Mouse (Mus musculus) liver, embryonic 14.5 days (tissue): Measurements from ENCODE around the gene Smad3. TPM values are rescaled to one million over a fixed set of nuclear protein-coding genes. Genes with fewer than 3 reads are reported as not detected.

Experiments
- ATAC-seq: fragments of 200-750 bp; cut with Nextera tagmentation; 2 replicates; pipeline ENCODE4 v1.8.0; 2017; ENCODE audit warnings: moderate number of reproducible peaks, mild to moderate bottlenecking, moderate library complexity; ENCODE audit not compliant: insufficient read depth
- DNase-seq, 3 experiments: peaks; one replicate each; pipeline ENCODE4 v3.0.0-alpha.2; 2012 to 2013; ENCODE audit warnings: low read depth in 3 of 3, low spot score in 3 of 3
- H3K27ac ChIP-seq: fragments of 300-500 bp; sonication (generic); 2 replicates; pipeline ENCODE4 v1.5.1; 2014; ENCODE audit warnings: moderate library complexity, mild to moderate bottlenecking, control low read depth, inconsistent platforms
- H3K27me3 ChIP-seq: fragments of 300-500 bp; sonication (generic); 2 replicates; pipeline ENCODE4 v1.6.1; 2014; ENCODE audit warnings: mild to moderate bottlenecking, low read length, moderate library complexity; ENCODE audit not compliant: control insufficient read depth, insufficient read depth
- H3K36me3 ChIP-seq: fragments of 300-500 bp; sonication (generic); replicated peaks from 2 replicates; pipeline ENCODE4 v1.6.1; 2014; ENCODE audit warnings: low read depth; ENCODE audit not compliant: control insufficient read depth, insufficient read depth
- H3K4me1 ChIP-seq, 2 experiments: fragments of 200-500 bp in 1 of 2; fragments of 300-500 bp in 1 of 2; sonication (generic) in 1 of 2; replicated peaks; 2 replicates each; pipeline ENCODE4 v1.6.1; 2012 to 2014; ENCODE audit warnings: antibody characterized with exemption in 1 of 2, inconsistent platforms in 1 of 2, low read length in 1 of 2; ENCODE audit not compliant: control insufficient read depth in 2 of 2, insufficient read depth in 2 of 2
- H3K4me2 ChIP-seq: fragments of 300-500 bp; sonication (generic); 2 replicates; pipeline ENCODE4 v1.6.1; 2014; ENCODE audit warnings: low read depth, mild to moderate bottlenecking, control low read depth, moderate library complexity
- H3K4me3 ChIP-seq, 2 experiments: fragments of 200-500 bp in 1 of 2; fragments of 300-500 bp in 1 of 2; sonication (generic) in 1 of 2; 2 replicates each; pipeline ENCODE4 v1.5.1; 2012 to 2014; ENCODE audit warnings: low read depth in 2 of 2, low read length in 2 of 2, mild to moderate bottlenecking in 2 of 2, control low read depth in 1 of 2, inconsistent platforms in 1 of 2, moderate library complexity in 1 of 2; ENCODE audit not compliant: insufficient read depth in 1 of 2
- H3K9ac ChIP-seq: fragments of 300-500 bp; sonication (generic); replicated peaks from 2 replicates; pipeline ENCODE4 v1.6.1; 2014; ENCODE audit warnings: mild to moderate bottlenecking, control low read depth, moderate library complexity
- H3K9me3 ChIP-seq: fragments of 300-500 bp; sonication (generic); 2 replicates; pipeline ENCODE4 v1.6.1; 2016; ENCODE audit warnings: low read length, mixed read lengths; ENCODE audit not compliant: control insufficient read depth
- CTCF ChIP-seq: IDR thresholded peaks from 2 replicates; pipeline ENCODE4 v1.5.1; 2016; ENCODE audit warnings: antibody characterized with exemption, low read depth, control low read depth
- EP300 ChIP-seq: IDR thresholded peaks from 2 replicates; pipeline ENCODE4 v1.6.1; 2016; ENCODE audit warnings: antibody characterized with exemption, low read depth
- WGBS: fragments of 180-500 bp; shearing (Covaris S2); extraction: QIAGEN DNeasy Blood & Tissue Kit; methylation state at CpG from one replicate; pipeline ENCODE4 v1.1.7; 2014; ENCODE audit not compliant: insufficient replicate concordance; 5-methylcytosine and 5-hydroxymethylcytosine counted together
- polyA plus RNA-seq, 2 experiments: library from polyadenylated mRNA; depleted of rRNA in 1 of 2; stranded (reverse) in 1 of 2; unstranded in 1 of 2; fragments of >200 nt; fragmentation: Nextera tagmentation in 1 of 2; extraction: Ambion mirVana in 1 of 2; gene quantifications; 2 replicates each; pipeline versions ENCODE4 v1.2.1 to v1.2.3; 2012 to 2014

Smad3 gene
- polyA plus RNA-seq, 2 experiments = 1.7 to 3.2 TPM

DNA sequence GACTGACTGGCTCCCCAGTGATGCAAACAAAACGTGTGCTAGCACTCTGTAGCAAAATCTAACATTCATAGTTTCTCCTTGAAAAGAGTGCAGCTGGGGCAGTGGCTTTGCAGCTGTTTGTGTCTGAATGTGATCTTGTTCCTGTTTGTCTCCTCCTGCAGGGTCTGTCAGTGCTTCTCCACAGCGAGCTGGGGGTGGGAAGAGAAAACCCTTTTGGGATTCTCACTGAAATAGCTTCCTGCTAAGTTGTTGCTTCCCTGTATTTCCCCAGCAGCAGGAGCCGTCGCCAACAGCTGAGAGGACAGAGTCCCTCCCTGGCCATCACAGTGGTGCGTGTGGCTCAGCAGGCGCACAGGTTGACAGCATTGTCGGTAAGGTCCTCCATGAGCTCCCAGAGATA, 121.7 kb downstream of the Smad3 start:
- Histone ChIP-seq H3K4me1 (no peaks in the 10 kb centered on the region), H3K9me3 (no peaks in the 10 kb centered on the region), H3K4me3 (no peak overlapping the region), H3K27ac (no peak overlapping the region), H3K36me3 (peaks cover 12% of the 10 kb centered on the region), H3K9ac (no peak overlapping the region), H3K27me3 (no peaks in the 10 kb centered on the region), H3K4me2 (no peak overlapping the region)
- 69% methylated on average over 7 of the region's 7 CpGs for WGBS
- ATAC-seq (no peak), DNase-seq (no peak)
- TF ChIP-seq CTCF (no peak), EP300 (no peak)

DNA sequence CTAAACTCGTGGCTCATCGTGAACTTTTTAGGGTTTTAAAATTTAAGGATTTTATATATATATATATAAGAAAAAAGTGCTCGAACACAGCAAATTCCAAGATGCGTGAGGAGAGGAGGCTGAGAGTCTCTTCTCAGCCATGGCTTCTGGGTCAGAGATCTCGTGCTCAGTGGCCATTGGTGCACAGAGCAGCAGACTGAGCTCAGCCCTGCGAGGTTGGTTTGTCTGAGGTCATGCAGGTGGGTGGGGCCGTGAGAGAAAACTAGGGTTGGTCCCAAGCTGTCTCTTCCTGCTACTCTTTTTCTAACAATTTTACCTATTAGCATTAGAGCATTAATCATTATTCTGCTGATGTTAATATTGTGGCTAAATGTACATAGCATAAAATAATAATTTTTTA, 124.5 kb downstream of the Smad3 start:
- H3K4me2 ChIP-seq = no peak overlapping the region
- TF ChIP-seq EP300 (no peak), CTCF (no peak)
- peaks cover 4% of the 10 kb centered on the region for H3K36me3 ChIP-seq
- H3K9me3 ChIP-seq = no peaks in the 10 kb centered on the region
- 71% methylated on average over 7 of the region's 7 CpGs for WGBS
- H3K27me3 ChIP-seq = no peaks in the 10 kb centered on the region
- H3K27ac ChIP-seq = no peak overlapping the region
- H3K4me3 ChIP-seq = no peak overlapping the region
- no peak overlapping the region for H3K9ac ChIP-seq
- ATAC-seq = no peak
- no peaks in the 10 kb centered on the region for H3K4me1 ChIP-seq
- no peak for DNase-seq

DNA sequence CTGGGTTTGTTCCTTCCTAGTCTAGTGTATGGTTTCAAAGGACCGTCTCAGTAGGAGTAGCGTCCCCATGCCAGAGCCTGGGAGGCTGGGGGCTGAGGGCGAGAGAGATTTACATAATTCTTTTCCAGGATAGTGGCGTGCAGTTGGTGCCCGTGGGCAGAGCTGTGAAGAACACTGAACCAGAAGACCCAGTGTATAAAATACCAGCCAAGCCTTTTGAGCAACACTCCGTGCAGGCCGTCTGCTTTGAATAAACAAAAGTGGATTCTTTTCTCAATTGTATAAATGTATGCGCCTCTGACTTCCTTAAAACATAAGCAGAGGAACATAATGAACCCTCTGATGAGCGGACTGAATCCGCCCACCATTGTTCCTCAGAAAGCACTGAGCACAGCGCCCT, 124.9 kb downstream of the Smad3 start:
- Histone ChIP-seq H3K27me3 (no peaks in the 10 kb centered on the region), H3K27ac (no peak overlapping the region), H3K4me3 (no peak overlapping the region), H3K36me3 (peaks cover 4% of the 10 kb centered on the region), H3K9ac (no peak overlapping the region), H3K4me1 (no peaks in the 10 kb centered on the region), H3K9me3 (no peaks in the 10 kb centered on the region), H3K4me2 (no peak overlapping the region)
- ATAC-seq (no peak), DNase-seq (no peak)
- WGBS = 84% methylated on average over 11 of the region's 11 CpGs
- TF ChIP-seq CTCF (no peak), EP300 (no peak)

DNA sequence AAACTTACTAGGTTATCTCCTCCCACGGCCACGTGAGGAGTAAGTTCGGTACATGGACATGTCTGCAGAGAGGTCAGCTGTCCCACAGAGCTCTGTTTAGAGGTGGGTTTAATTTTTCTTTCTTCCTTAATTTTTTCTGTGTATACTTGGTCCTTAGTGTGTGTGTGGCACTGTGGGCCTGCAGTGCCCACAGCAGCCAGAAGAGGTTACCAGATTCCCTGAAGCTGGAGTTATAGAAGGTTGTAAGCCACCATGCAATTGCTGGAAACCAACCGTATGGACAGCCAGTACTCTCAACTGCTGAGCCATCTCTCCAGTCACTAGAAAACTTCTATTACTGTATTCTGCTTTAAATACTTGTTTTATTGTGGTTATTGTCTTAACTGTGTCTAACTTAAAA, 125.7 kb downstream of the Smad3 start:
- DNase-seq = no peak
- Histone ChIP-seq H3K36me3 (no peaks in the 10 kb centered on the region; the same call in none of the 2 replicates), H3K9ac (no peak overlapping the region), H3K4me1 (no peaks in the 10 kb centered on the region), H3K27me3 (no peaks in the 10 kb centered on the region), H3K4me2 (no peak overlapping the region), H3K4me3 (no peak overlapping the region), H3K27ac (no peak overlapping the region), H3K9me3 (no peaks in the 10 kb centered on the region)
- TF ChIP-seq CTCF (no peak), EP300 (no peak)
- WGBS = 82% methylated on average over 4 of the region's 4 CpGs
- ATAC-seq = no peak

DNA sequence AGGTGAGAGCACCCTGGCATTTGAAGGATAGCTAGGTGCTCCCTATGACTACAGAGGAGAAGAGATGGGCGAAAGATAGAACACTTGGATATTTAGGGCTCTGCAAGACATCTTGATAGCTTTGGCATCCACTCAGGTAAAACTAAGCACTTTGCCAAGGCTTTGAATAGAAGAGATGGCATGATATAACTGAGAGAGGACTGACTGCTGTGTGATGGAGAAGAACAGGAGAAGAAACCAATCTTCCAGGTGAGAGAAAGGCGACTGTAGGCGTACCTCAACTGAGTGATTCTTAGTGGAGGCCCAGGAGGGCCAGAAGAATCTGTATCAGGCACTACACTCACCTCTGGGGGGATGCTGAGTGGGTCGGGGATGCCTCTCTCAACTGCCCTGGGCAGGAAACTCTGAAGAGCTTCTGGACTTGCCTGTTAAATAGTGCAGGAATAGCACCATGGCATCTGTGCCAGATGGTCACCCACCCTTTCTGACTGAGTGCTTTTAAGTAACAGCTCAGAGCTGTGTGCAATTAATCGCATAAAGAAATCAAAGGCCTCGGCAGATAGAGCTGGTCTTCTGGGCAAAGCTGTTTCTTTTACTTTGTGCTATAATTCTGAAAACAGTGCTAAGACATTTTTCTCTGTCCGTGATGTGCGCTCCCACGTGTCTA, 132.6 kb downstream of the Smad3 start:
- DNase-seq (no peak), ATAC-seq (no peak)
- 80% methylated on average over 9 of the region's 9 CpGs for WGBS
- TF ChIP-seq CTCF = no peak
- no peak for TF ChIP-seq EP300
- Histone ChIP-seq H3K4me3 (no peak overlapping the region), H3K9ac (no peak overlapping the region), H3K27ac (no peak overlapping the region), H3K4me2 (no peak overlapping the region), H3K27me3 (no peaks in the 10 kb centered on the region), H3K9me3 (no peaks in the 10 kb centered on the region), H3K4me1 (no peaks in the 10 kb centered on the region), H3K36me3 (peaks cover 6% of the 10 kb centered on the region)
